Mouse (Mus musculus): ENCODE data around the gene Gm13539. TPM values are rescaled to one million over a fixed set of nuclear protein-coding genes. Genes with fewer than 3 reads are reported as not detected.

Gene Gm13539
- polyA plus RNA-seq (2012; rRNA removed; ENCODE audit: low replicate concordance): not detected in 2 replicates

DNA sequence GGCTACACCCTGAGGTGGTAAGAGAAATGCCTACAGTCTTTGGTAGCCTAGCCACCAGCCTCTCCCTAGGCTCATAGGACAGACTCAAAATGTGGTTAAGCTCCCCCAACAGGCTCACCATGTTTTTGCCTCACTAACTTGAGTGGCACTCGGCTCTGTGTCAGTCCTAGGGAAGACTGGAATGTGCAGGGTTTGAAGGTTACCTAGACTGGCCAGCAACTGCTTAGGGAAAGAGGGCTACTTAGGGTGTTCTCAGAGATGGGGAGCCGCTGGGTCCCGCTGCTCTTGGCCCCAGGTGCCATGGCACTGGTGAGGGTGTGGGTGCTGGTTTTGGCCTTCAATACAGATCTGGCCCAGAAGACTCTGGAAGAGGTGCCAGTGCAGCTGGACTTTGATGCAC is at the start of gene Gm13539:
Gm13539 (plus strand) TSS at position 301 of the 400 bp plus-strand sequence.

DNA sequence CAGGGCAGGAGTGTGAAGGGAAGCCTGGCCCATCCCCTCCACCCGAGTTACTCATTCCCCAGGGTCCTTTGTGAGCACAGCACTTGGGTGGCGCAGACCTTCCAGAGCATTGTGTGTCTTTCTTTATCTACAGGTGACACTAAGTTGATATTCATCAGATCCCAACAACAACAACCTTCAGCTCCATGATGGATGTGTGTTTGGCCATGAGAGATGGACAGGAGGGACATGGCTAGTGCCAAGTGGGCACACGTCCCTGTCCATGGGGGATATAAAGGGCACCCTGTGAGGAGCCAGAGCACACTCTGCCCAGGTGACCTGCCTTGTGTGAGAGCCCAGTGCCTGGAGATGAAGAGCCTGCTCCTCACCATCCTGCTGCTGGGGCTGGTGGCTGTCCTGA is 45.3 kb upstream of the Gm13539 start, which contains the start of gene Obp2b:
Obp2b (plus strand) TSS at position 301 of the 400 bp plus-strand sequence.

DNA sequence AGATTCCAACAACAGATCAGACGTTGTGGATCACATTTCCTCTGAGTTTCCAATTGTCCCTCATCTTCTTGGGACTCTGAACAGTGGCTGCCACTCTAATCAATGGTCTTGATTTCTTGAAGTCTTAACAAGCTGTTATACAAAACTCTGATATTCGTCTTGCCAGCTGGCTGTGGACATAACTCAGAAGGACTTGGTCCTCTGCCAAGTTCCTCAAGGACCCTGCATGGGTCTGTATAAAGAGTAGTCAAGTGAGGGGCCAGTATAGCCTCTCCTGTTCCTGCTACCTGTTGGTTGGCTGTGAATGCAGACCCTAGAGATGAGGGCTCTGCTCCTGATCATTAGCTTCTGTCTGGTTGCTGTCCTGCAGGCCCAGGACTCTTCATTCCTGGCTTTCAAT is 16.8 kb upstream of the Gm13539 start, which contains the start of gene Lcn3:
Lcn3 (plus strand) TSS at position 301 of the 400 bp plus-strand sequence.

DNA sequence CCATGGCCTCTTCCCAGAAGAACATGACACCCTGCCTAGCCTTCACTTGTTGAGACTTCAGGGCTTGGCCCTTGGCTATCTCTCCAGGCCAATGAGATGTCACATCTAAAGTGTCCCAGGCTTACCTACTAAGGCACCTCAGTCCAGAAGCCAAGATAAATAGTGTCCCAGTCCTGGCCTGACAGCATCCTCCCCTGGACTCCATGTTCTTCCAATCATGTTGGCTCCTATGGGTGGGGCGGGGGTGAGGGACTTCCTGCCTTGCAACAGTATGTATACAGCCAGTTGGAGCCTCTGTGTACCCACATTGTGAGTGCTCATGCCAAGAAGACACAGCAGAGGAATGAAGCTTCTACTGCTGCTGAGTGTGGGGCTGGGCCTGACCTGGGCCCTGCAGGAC is 5.3 kb upstream of the Gm13539 start, which contains the start of gene Lcn11:
Lcn11 (plus strand) TSS at position 301 of the 400 bp plus-strand sequence.

DNA sequence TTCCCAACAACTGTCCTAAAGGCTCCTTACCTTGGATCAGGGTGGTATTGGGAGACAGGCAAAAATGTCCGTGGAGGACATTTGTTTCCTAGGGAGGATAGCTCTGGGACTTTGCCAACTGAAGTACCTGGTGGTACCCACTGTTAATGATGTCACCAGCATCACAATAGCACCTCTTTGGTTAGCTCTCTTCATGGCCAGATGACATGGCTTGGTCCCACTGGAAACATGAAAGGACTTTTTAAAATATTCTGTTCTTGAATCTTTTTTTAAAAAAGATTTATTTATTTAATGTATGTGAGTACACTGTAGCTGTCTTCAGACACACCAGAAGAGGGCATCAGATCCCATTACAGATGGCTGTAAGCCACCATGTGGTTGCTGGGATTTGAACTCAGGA is 33.7 kb downstream of the Gm13539 start, which contains the start of gene Glt6d1:
Glt6d1 (minus strand) TSS at position 101 of the 400 bp plus-strand sequence.

DNA sequence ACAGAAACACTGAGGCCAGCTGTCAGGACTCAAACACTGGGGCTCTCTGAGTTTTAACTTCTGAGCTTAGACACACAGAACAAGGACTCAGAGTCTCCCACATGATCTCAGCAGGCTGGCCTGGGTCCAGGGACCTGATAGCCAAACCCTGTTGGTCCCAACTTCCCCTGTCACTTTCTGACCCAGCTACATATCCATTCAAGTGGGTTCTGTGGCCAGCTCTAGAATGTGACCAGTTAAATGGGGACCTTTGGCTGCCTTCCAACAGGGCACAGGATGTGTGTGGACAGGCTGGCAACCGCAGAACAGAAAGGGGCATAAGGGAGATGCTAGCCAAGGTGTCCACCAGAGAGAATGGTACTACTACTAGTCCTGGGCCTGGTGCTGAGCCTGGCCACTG is 40.7 kb downstream of the Gm13539 start, which contains the start of gene Lcn9:
Lcn9 (plus strand) TSS at position 348 of the 400 bp plus-strand sequence.

Other genes with a start within 250 kb of the Gm13539 start
- 20.0 and 23.9 TPM in 2 replicates for gene Traf2, start 235.3 kb upstream of the Gm13539 start, polyA plus RNA-seq (2012; rRNA removed; ENCODE audit: low replicate concordance)
- gene Edf1, start 224.4 kb upstream of the Gm13539 start, polyA plus RNA-seq (2012; rRNA removed; ENCODE audit: low replicate concordance): 65.0 and 134 TPM in 2 replicates
- 3.4 and 4.2 TPM in 2 replicates for gene Mamdc4, start 207.4 kb upstream of the Gm13539 start, polyA plus RNA-seq (2012; rRNA removed; ENCODE audit: low replicate concordance)
- 42.8 and 48.1 TPM in 2 replicates for gene Phpt1, start 207.0 kb upstream of the Gm13539 start, polyA plus RNA-seq (2012; rRNA removed; ENCODE audit: low replicate concordance)
- gene Ajm1, start 200.5 kb upstream of the Gm13539 start, polyA plus RNA-seq (2012; rRNA removed; ENCODE audit: low replicate concordance): 0.79 and 2.0 TPM in 2 replicates
- 69.2 and 71.3 TPM in 2 replicates for gene Rabl6, start 173.7 kb upstream of the Gm13539 start, polyA plus RNA-seq (2012; rRNA removed; ENCODE audit: low replicate concordance)
- not detected in 2 replicates for gene Ccdc183, start 164.6 kb upstream of the Gm13539 start, polyA plus RNA-seq (2012; rRNA removed; ENCODE audit: low replicate concordance)
- 20.4 and 44.3 TPM in 2 replicates for gene Tmem141, start 160.3 kb upstream of the Gm13539 start, polyA plus RNA-seq (2012; rRNA removed; ENCODE audit: low replicate concordance)
- 17.3 and 33.5 TPM in 2 replicates for gene Fcna, start 154.2 kb upstream of the Gm13539 start, polyA plus RNA-seq (2012; rRNA removed; ENCODE audit: low replicate concordance)
- gene Lcn8, start 129.1 kb upstream of the Gm13539 start, polyA plus RNA-seq (2012; rRNA removed; ENCODE audit: low replicate concordance): not detected in 2 replicates
- gene Lcn5, start 124.3 kb upstream of the Gm13539 start, polyA plus RNA-seq (2012; rRNA removed; ENCODE audit: low replicate concordance): not detected in 2 replicates
- gene Lcn6, start 105.5 kb upstream of the Gm13539 start, polyA plus RNA-seq (2012; rRNA removed; ENCODE audit: low replicate concordance): not detected in 2 replicates
- gene Lcn10, start 99.5 kb upstream of the Gm13539 start, polyA plus RNA-seq (2012; rRNA removed; ENCODE audit: low replicate concordance): not detected in 2 replicates
- gene Obp2a, start 82.2 kb upstream of the Gm13539 start, polyA plus RNA-seq (2012; rRNA removed; ENCODE audit: low replicate concordance): not detected in 2 replicates
- 39.9 and 133 TPM in 2 replicates for gene Bmyc, start 75.5 kb upstream of the Gm13539 start, polyA plus RNA-seq (2012; rRNA removed; ENCODE audit: low replicate concordance)
- not detected in 2 replicates for gene Obp2b, start 45.2 kb upstream of the Gm13539 start, polyA plus RNA-seq (2012; rRNA removed; ENCODE audit: low replicate concordance)
- gene Lcn3, start 16.7 kb upstream of the Gm13539 start, polyA plus RNA-seq (2012; rRNA removed; ENCODE audit: low replicate concordance): not detected in 2 replicates
- not detected in 2 replicates for gene Lcn11, start 5.2 kb upstream of the Gm13539 start, polyA plus RNA-seq (2012; rRNA removed; ENCODE audit: low replicate concordance)
- not detected in 2 replicates for gene Glt6d1, start 33.6 kb downstream of the Gm13539 start, polyA plus RNA-seq (2012; rRNA removed; ENCODE audit: low replicate concordance)
- not detected in 2 replicates for gene Lcn9, start 40.9 kb downstream of the Gm13539 start, polyA plus RNA-seq (2012; rRNA removed; ENCODE audit: low replicate concordance)
- gene Sohlh1, start 65.0 kb downstream of the Gm13539 start, polyA plus RNA-seq (2012; rRNA removed; ENCODE audit: low replicate concordance): not detected in 2 replicates
- 0.48 and 0.57 TPM in 2 replicates for gene Kcnt1, start 81.5 kb downstream of the Gm13539 start, polyA plus RNA-seq (2012; rRNA removed; ENCODE audit: low replicate concordance)
- gene Camsap1, start 201.0 kb downstream of the Gm13539 start, polyA plus RNA-seq (2012; rRNA removed; ENCODE audit: low replicate concordance): 5.8 and 9.7 TPM in 2 replicates
- 41.7 and 118 TPM in 2 replicates for gene Ubac1, start 239.5 kb downstream of the Gm13539 start, polyA plus RNA-seq (2012; rRNA removed; ENCODE audit: low replicate concordance)

Data from mammary gland, adult 2 months (tissue).